Mouse (Mus musculus) lung, postnatal 4 days (tissue): ENCODE results near the gene Tas2r114.

ENCODE experiments used
- DNase-seq, 2 experiments: peaks; one replicate each; pipeline ENCODE4 v3.0.0; 2021

Gene Tas2r114

DNA sequence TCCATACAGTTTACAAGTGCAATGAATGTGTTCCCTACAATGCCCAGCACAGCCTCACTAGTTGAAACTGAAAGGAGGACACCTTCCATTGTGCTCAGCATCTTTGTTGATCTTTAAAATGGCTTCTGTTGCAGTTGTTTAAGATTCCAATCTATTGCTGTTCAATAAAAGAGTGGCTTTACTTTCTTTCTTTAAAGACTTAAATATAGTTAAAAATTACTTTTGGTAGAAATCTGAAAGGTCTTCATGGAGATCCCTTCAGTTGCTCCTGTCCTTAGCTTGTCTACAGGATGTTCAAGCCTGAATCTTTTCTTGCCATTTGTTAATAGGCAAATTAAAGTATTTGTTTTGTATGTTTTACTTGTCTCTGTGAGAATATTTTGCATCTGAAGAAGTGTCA lies at the start of gene Tas2r114:
Tas2r114 (minus strand) TSS at position 101 of the 400 bp plus-strand sequence.
- no peak for DNase-seq

DNA sequence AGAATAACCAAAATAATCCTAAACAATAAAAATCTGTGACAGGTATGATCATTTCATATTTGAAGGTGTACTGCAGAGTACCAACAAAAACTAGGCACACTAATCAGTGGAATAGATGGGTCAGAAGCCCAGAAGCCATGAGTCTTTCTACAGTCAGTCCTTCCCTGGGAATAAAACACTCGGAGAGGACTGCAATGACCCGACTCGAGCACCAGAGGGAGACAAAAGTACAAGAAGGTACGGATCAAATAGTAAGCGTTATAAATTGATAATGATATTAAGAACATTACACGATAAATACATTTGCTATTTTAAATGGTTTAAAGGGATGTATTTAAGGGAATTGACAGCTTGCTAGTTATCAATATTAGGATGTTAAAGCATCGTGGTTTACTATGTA lies 22.9 kb upstream of the Tas2r114 start:
- no peak for DNase-seq

- DNase-seq = no peak
These were observed 2.5 kb downstream of the Tas2r114 start, which contains the start of gene Tas2r105 for GRCm38 (mm10) chr6:131687395-131687794. Tas2r105 (minus strand) TSS chr6:131687495.

GRCm38 (mm10) chr6:131685644-131686043 lies 4.2 kb downstream of the Tas2r114 start, which contains the start of gene Tas2r104:
Tas2r104 (minus strand) TSS chr6:131685744.
- DNase-seq = no peak

DNA sequence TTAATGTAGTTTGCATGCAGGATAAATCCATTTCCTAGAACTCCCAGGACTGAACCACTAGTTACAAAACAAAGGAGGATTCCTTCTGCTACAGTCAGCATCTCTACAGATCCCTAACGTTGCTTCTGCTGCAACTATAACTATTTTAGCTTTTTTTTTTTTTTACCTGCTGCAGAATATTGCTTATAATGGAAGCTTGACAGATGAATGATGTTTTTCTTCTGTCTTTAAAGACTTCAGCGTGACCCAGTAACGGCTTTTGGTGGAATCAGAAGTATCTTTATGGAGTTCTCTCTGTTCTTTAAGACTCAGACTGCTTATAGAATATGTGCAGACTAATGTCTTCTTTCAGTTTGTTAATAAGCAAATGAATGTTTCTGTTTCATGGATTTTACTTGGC lies 11.1 kb downstream of the Tas2r114 start, which contains the start of gene Tas2r106:
Tas2r106 (minus strand) TSS at position 101 of the 400 bp plus-strand sequence.
- no peak for DNase-seq

DNA sequence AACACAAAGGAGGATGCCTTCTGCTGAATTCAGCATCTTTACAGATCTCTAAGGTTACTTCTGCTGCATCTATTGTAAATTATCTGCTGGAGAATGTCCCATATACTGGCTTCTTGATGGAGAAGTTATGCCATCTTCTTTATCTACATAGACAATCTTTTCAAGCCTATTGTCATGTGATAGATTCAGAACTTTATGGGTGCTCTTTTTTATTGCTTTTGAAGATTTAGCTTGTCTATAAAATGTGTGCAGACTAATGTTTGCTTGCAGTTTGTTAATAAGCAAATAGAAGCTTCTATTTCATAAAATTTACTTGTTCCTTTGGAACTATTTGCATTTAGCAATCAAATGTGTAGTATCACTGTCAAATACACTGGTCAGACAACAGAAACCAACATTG lies 29.8 kb downstream of the Tas2r114 start, which contains the start of gene Tas2r107:
Tas2r107 (minus strand) TSS at position 101 of the 400 bp plus-strand sequence.
- DNase-seq = no peak
